Mouse (Mus musculus) cerebellum, adult 8-10 months (tissue): ENCODE measurements at regions not wholly inside any gene's neighbourhood (a gene's known extent, or its start where the extent isn't known, plus 50 kb on each side); places are given as distances from the start of the nearest gene placed in this dataset.

Experiments used
- DNase-seq: peaks from one replicate; pipeline ENCODE4 v3.0.0; 2022

GRCm38 (mm10) chr9:23027377-23028313, 195.2 kb upstream of the Bmper start:
- DNase-seq, result peak; percentile 19

- DNase-seq, result no peak
Measured at GRCm38 (mm10) chr9:23029421-23029820, 193.5 kb upstream of the Bmper start.

GRCm38 (mm10) chr9:23030138-23030537, 192.7 kb upstream of the Bmper start:
- DNase-seq, result no peak

- no peak for DNase-seq
Measured at GRCm38 (mm10) chr9:23030546-23030945, 192.3 kb upstream of the Bmper start.

- DNase-seq, result no peak
Measured at GRCm38 (mm10) chr9:23031916-23032315, 191.0 kb upstream of the Bmper start.

GRCm38 (mm10) chr9:23035306-23035705, 187.6 kb upstream of the Bmper start:
- no peak for DNase-seq

- peak; percentile 14 for DNase-seq
Measured at GRCm38 (mm10) chr9:23035901-23036610, 186.8 kb upstream of the Bmper start.

- DNase-seq, result no peak
Measured at GRCm38 (mm10) chr9:23037513-23037914, 185.4 kb upstream of the Bmper start.

- no peak for DNase-seq
Measured at GRCm38 (mm10) chr9:23039588-23039987, 183.3 kb upstream of the Bmper start.

GRCm38 (mm10) chr9:23041025-23041424, 181.9 kb upstream of the Bmper start:
- no peak for DNase-seq

GRCm38 (mm10) chr9:23041537-23042472, 181.1 kb upstream of the Bmper start:
- no peak for DNase-seq

- no peak for DNase-seq
Measured at GRCm38 (mm10) chr9:23043006-23043405, 179.9 kb upstream of the Bmper start.

- DNase-seq, result no peak
Measured at GRCm38 (mm10) chr9:23045486-23045885, 177.4 kb upstream of the Bmper start.

GRCm38 (mm10) chr9:23050751-23051150, 172.1 kb upstream of the Bmper start:
- no peak for DNase-seq

- DNase-seq, result no peak
Measured at GRCm38 (mm10) chr9:23059526-23059925, 163.3 kb upstream of the Bmper start.

GRCm38 (mm10) chr9:23060526-23060925, 162.3 kb upstream of the Bmper start:
- no peak for DNase-seq

- no peak for DNase-seq
Measured at GRCm38 (mm10) chr9:23061179-23061929, 161.5 kb upstream of the Bmper start.

- DNase-seq, result no peak
Measured at GRCm38 (mm10) chr9:23062057-23062655, 160.7 kb upstream of the Bmper start.

GRCm38 (mm10) chr9:23062656-23063444, 160.0 kb upstream of the Bmper start:
- no peak for DNase-seq

- DNase-seq, result no peak
Measured at GRCm38 (mm10) chr9:23064001-23064400, 158.9 kb upstream of the Bmper start.

- DNase-seq, result no peak
Measured at GRCm38 (mm10) chr9:23064811-23065210, 158.1 kb upstream of the Bmper start.
